Mouse (Mus musculus) cortical plate, adult 2 months (tissue): ENCODE results near the gene Clcn7.

ENCODE experiments used
- CTCF ChIP-seq: fragments of 200-500 bp; IDR thresholded peaks from 2 replicates; pipeline ENCODE4 v1.5.1; 2011; ENCODE audit warnings: mild to moderate bottlenecking, control low read depth, low read length; ENCODE audit not compliant: insufficient read depth; ENCODE audit errors: extremely low read depth
- POLR2A ChIP-seq: fragments of 200-500 bp; IDR thresholded peaks from 2 replicates; pipeline ENCODE4 v1.6.1; 2011; ENCODE audit warnings: mild to moderate bottlenecking, low read length, control low read depth; ENCODE audit not compliant: insufficient read depth; ENCODE audit errors: extremely low read depth

DNA sequence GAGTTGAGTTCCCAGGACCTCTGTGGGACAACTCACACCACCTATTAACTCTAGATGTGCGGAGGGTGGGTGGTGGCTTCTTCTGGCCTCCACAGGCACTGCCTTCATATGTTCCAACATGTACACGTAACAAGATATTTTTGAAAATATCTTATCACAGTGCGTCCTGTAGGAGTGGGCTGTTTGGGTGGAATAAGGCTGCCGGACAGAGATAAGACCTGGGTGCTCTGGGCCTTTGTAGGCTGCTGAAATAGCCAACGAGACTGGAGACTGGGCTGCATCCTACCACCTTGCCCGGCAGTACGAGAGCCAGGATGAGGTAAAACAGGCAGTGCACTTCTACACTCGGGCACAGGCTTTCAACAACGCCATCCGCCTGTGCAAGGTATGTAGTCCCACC is 44.0 kb upstream of the Clcn7 start:
- TF ChIP-seq CTCF (no peak), POLR2A (no peak)
